Mouse (Mus musculus) heart, postnatal 25 days (tissue): ENCODE measurements around the gene Fut4. TPM values are rescaled to one million over a fixed set of nuclear protein-coding genes. Genes with fewer than 3 reads are reported as not detected.
"Not testable (repeated sequence)": the region's sequence is repeated elsewhere in the genome, so short reads cannot be mapped to it uniquely, and the experiment has no call there.

Experiments
- DNase-seq: peaks from one replicate; pipeline ENCODE4 v3.0.0; 2022; ENCODE audit warnings: low spot score
- intact Hi-C: fragments of 180-260 bp; cut with DNase I; formaldehyde crosslinking; loops from one replicate; pipeline ENCODE4 v1.15.1; 2025
- total RNA-seq, 2 experiments: library from RNA; stranded (reverse); gene quantifications; 2 replicates each; pipeline ENCODE4 v1.2.3; 2021

The Fut4 gene
- total RNA-seq, 2 experiments from 2014 or later: 0.39 to 0.52 TPM

- DNase-seq: no peak
- intact Hi-C loops: no loop called here
These were observed 21.2 kb downstream of the Fut4 start for GRCm38 (mm10) chr9:14730941-14731541.

- intact Hi-C loops: no loop called here
- DNase-seq: no peak
These were observed 23.8 kb downstream of the Fut4 start for GRCm38 (mm10) chr9:14728365-14728764.

- no peak for DNase-seq
- intact Hi-C loops: no loop called here
These were observed 25.6 kb downstream of the Fut4 start for GRCm38 (mm10) chr9:14726629-14727028.

DNA sequence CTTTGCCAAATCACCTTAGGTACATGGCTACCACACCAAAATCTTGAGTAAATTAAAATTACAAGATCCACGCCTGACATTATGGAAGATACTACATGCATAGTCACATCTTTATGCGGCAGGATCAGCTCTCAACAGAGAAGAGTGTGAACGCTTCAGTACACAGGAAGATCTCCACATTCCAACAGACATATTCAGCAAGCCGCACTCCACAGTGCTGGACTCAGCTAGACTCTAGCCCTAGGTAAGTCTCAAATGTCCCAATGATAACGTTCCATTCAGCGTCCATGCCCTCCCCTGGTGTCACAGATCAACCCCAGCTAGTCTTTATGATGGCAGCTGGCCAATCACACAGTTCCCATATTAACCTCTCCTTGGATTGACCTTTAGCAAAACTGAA lies 26.2 kb downstream of the Fut4 start:
- DNase-seq: no peak
- intact Hi-C loops: no loop called here

GRCm38 (mm10) chr9:14724755-14725420 lies 27.3 kb downstream of the Fut4 start:
- no peak for DNase-seq
- intact Hi-C loops: no loop called here

DNA sequence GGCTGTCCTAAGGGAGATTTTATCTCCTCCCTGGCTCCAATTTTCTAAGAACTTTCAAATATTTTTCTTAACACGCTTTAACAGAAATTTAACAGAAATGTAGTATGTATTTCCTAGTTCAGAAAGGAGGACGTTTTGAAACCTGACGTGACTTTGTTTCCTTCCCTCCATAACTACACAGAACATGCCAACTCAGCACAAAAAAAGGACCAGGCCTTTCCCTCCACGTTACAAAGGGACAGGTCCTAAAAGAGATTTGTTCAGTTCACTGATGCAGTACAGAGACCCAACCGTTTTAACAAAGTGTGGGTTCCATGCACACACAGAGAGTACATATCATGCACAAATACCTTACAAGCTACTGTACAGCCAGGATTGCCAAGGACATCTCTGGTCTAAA lies 30.6 kb downstream of the Fut4 start:
- DNase-seq: no peak
- intact Hi-C loops: no loop called here

GRCm38 (mm10) chr9:14720384-14720783 lies 31.8 kb downstream of the Fut4 start:
- intact Hi-C loops: no loop called here
- no peak for DNase-seq

- intact Hi-C loops: loop anchor here (5.0 kb wide), 1 partner anchor 34 kb away; the partner anchor contains the start of gene Fut4
- no peak for DNase-seq
These were observed 33.9 kb downstream of the Fut4 start for GRCm38 (mm10) chr9:14718332-14718691.

GRCm38 (mm10) chr9:14717689-14718331 lies 34.4 kb downstream of the Fut4 start:
- intact Hi-C loops: loop anchor here (5.0 kb wide), 1 partner anchor 34 kb away; the partner anchor contains the start of gene Fut4
- DNase-seq: peak; percentile 4

- intact Hi-C loops: loop anchor here (5.0 kb wide), 1 partner anchor 37 kb away; the partner anchor contains the start of gene Fut4
- no peak for DNase-seq
These were observed 36.9 kb downstream of the Fut4 start for GRCm38 (mm10) chr9:14715258-14715657.

- intact Hi-C loops: no loop called here
- DNase-seq: no peak
These were observed 41.3 kb downstream of the Fut4 start for GRCm38 (mm10) chr9:14710910-14711309.

GRCm38 (mm10) chr9:14705321-14706162 lies 46.7 kb downstream of the Fut4 start:
- intact Hi-C loops: no loop called here
- DNase-seq: no peak

- DNase-seq, intact Hi-C loops: not testable (repeated sequence)
These were observed 51.4 kb downstream of the Fut4 start for GRCm38 (mm10) chr9:14700795-14701194.

GRCm38 (mm10) chr9:14699288-14699640 lies 52.9 kb downstream of the Fut4 start:
- intact Hi-C loops: loop anchor here (1.0 to 5.0 kb wide), 4 partner anchors 66 to 186 kb away; no protein-coding TSS in a partner anchor

GRCm38 (mm10) chr9:14698582-14699287 lies 53.5 kb downstream of the Fut4 start:
- peak; percentile 70 for DNase-seq
- intact Hi-C loops: loop anchor here (1.0 to 5.0 kb wide), 4 partner anchors 66 to 186 kb away; no protein-coding TSS in a partner anchor

More at GRCm38 (mm10) chr9:14699288-14699640, 52.9 kb downstream of the Fut4 start:
- no peak for DNase-seq

Other genes with a start within 250 kb of the Fut4 start
- gene Amotl1, start 107.3 kb downstream of the Fut4 start, total RNA-seq: 10 to 100 TPM; 57.9 to 59.9 TPM
- under 1 TPM in 1 of 2 experiments, not detected in 1; 0.10 TPM for gene Piwil4, start 11.7 kb downstream of the Fut4 start, total RNA-seq
- not detected for gene 1700012B09Rik, start 18.6 kb upstream of the Fut4 start, total RNA-seq
- 10 to 100 TPM in 1 of 2 experiments, 1 to 10 TPM in 1; 6.7 to 12.8 TPM for gene Mre11a, start 32.3 kb upstream of the Fut4 start, total RNA-seq
- gene Ankrd49, start 32.5 kb upstream of the Fut4 start, total RNA-seq: 1 to 10 TPM; 7.5 to 8.1 TPM
- gene Gpr83, start 107.8 kb upstream of the Fut4 start, total RNA-seq: not detected
- not detected for gene Izumo1r, start 151.6 kb upstream of the Fut4 start, total RNA-seq